Mouse (Mus musculus) forebrain, embryonic 12.5 days (tissue): ENCODE data around the gene Odc1. TPM values are rescaled to one million over a fixed set of nuclear protein-coding genes. Genes with fewer than 3 reads are reported as not detected.

Source experiments
- ATAC-seq: fragments of 200-750 bp; cut with Nextera tagmentation; 2 replicates; pipeline ENCODE4 v1.8.0; 2017; ENCODE audit warnings: moderate TSS enrichment; ENCODE audit not compliant: low FRiP score
- H3K27ac ChIP-seq: fragments of 300-500 bp; sonication (generic); 2 replicates; pipeline ENCODE4 v1.5.1; 2016; ENCODE audit warnings: mild to moderate bottlenecking
- H3K27me3 ChIP-seq: fragments of 300-500 bp; sonication (generic); 2 replicates; pipeline ENCODE4 v1.6.1; 2016; ENCODE audit warnings: mild to moderate bottlenecking
- H3K36me3 ChIP-seq: fragments of 300-500 bp; sonication (generic); replicated peaks from 2 replicates; pipeline ENCODE4 v1.6.1; 2016; ENCODE audit warnings: mild to moderate bottlenecking
- H3K4me1 ChIP-seq: fragments of 300-500 bp; sonication (generic); 2 replicates; pipeline ENCODE4 v1.6.1; 2016
- H3K4me2 ChIP-seq: fragments of 300-500 bp; sonication (generic); 2 replicates; pipeline ENCODE4 v1.6.1; 2016; ENCODE audit warnings: mild to moderate bottlenecking, moderate library complexity
- H3K4me3 ChIP-seq: fragments of 300-500 bp; sonication (generic); replicated peaks from 2 replicates; pipeline ENCODE4 v1.5.1; 2016; ENCODE audit warnings: mild to moderate bottlenecking
- H3K9ac ChIP-seq: fragments of 300-500 bp; sonication (generic); 2 replicates; pipeline ENCODE4 v1.6.1; 2016; ENCODE audit warnings: mild to moderate bottlenecking
- H3K9me3 ChIP-seq: fragments of 300-500 bp; sonication (generic); 2 replicates; pipeline ENCODE4 v1.6.1; 2016
- WGBS: fragments of 180-500 bp; shearing (Covaris S2); methylation state at CpG from one replicate; pipeline ENCODE4 v1.1.7; 2016; 5-methylcytosine and 5-hydroxymethylcytosine counted together
- polyA plus RNA-seq: library from polyadenylated mRNA; unstranded; fragments of >200 nt; fragmentation: Nextera tagmentation; extraction: Ambion mirVana; gene quantifications from 2 replicates; pipeline ENCODE4 v1.2.1, GENCODE M21; 2016

Odc1 gene
- 291 and 318 TPM in 2 replicates for polyA plus RNA-seq

GRCm38 (mm10) chr12:17544209-17545106, at the start of gene Odc1:
Odc1 (plus strand) TSS chr12:17544794.
- Histone ChIP-seq H3K9ac (peak within 1 kb of the TSS; percentile 85), H3K27me3 (no peaks in the 10 kb centered on the region), H3K36me3 (peaks cover 26% of the 10 kb centered on the region), H3K4me3 (peak within 1 kb of the TSS; percentile 87), H3K4me1 (peaks cover 16% of the 10 kb centered on the region), H3K4me2 (peak within 1 kb of the TSS; percentile 66), H3K9me3 (no peaks in the 10 kb centered on the region), H3K27ac (peak within 1 kb of the TSS; percentile 93)
- WGBS, result under 1% methylated on average over 74 of the region's 98 CpGs
- peak; percentile 97 for ATAC-seq

- Histone ChIP-seq H3K36me3 (no peaks in the 10 kb centered on the region), H3K4me1 (peaks cover 10% of the 10 kb centered on the region), H3K27ac (no peak overlapping the region), H3K4me3 (no peak overlapping the region), H3K27me3 (no peaks in the 10 kb centered on the region), H3K4me2 (no peak overlapping the region), H3K9me3 (no peaks in the 10 kb centered on the region), H3K9ac (no peak overlapping the region)
- no peak for ATAC-seq
- WGBS, result 63% methylated on average over 4 of the region's 4 CpGs
Observed at GRCm38 (mm10) chr12:17494809-17495208, 49.8 kb upstream of the Odc1 start.

DNA sequence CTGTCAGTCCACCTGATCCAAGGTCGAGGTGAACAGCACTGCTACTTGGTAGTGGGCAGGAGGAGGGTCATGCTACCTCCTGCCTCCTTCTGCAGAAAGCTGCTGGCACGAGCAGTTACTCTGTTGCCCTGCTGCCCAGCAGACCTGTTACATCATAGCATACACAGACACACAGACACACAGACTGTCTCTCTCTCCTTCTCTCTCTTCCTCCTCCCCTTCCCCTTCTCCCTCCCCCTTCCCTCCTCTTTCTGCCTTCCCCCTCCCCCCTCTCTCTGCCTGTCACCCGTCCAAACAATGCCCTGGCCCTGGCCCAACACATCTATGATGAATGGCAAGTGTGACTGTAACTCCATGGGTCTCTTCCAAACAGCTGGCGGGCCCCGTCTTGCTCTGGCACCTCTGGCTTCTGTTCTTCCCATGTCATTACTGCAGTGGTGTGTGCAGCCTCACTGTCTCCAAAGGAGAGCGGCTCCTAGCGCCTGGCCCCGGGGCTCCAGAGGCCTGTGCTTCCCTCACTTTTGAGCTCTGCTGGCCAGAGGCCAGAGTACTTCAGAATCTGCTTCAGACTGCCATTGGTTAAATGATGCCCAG, 48.6 kb upstream of the Odc1 start:
- H3K4me2 ChIP-seq, result no peak overlapping the region
- no peaks in the 10 kb centered on the region for H3K27me3 ChIP-seq
- no peak overlapping the region for H3K27ac ChIP-seq
- no peak overlapping the region for H3K9ac ChIP-seq
- H3K9me3 ChIP-seq, result no peaks in the 10 kb centered on the region
- 28% methylated on average over 8 of the region's 8 CpGs for WGBS
- H3K4me1 ChIP-seq, result peaks cover 10% of the 10 kb centered on the region
- ATAC-seq, result peak; percentile 49; the same call in 1 of the 2 replicates
- H3K36me3 ChIP-seq, result no peaks in the 10 kb centered on the region
- H3K4me3 ChIP-seq, result no peak overlapping the region

GRCm38 (mm10) chr12:17505620-17506074, 38.9 kb upstream of the Odc1 start:
- Histone ChIP-seq H3K9me3 (no peaks in the 10 kb centered on the region), H3K27ac (no peak overlapping the region), H3K36me3 (no peaks in the 10 kb centered on the region), H3K9ac (no peak overlapping the region), H3K4me2 (no peak overlapping the region), H3K27me3 (no peaks in the 10 kb centered on the region), H3K4me3 (no peak overlapping the region), H3K4me1 (0 out of 2 replicates have a peak, but pooled peaks cover 4% of the 10 kb centered on the region)
- WGBS, result 39% methylated on average over 2 of the region's 2 CpGs
- no peak for ATAC-seq

DNA sequence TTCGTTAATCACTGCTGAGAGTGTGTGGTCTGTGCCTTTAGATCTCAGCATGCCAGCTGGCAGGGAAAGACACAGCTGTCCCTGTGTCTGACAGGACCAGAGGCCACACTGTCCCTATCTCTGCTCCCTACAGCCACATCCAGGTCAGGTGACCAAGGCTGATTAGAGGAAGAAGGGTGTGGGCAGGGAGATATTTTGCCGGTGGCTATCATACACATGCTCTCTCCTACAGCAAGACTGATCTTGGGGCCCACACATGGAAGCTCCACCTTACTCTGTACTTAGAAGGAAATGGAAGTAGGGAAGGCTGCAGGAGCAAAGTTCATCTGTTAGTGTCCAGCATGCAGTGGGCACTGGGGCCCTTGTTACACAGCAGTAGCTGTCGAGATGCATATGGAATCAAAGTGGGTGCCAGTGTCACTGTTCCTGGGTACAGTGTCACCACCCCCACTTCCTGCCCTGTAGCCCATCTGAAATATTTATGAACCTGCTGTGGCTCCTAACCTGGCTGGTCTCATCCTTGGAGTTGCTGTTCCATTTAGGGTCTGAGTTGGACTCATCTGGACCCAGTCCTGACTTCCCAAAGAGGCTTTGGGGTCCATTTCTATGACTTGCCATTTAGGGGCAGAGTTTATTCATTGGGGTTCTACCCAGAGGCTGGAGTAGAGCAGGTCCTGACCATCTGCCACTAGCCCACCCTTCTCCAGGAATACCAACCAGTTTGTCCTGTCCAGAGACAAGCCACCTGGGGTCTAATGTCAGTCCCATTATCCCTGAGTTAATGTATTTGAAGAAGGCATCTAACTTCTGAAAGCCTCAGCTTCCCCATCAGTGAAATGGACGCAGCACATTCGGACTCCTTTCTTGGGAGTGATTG, 38.2 kb upstream of the Odc1 start:
- Histone ChIP-seq H3K27me3 (no peaks in the 10 kb centered on the region), H3K9me3 (no peaks in the 10 kb centered on the region), H3K27ac (no peak overlapping the region), H3K4me3 (no peak overlapping the region), H3K9ac (no peak overlapping the region), H3K4me1 (0 out of 2 replicates have a peak, but pooled peaks cover 4% of the 10 kb centered on the region), H3K4me2 (no peak overlapping the region), H3K36me3 (no peaks in the 10 kb centered on the region)
- no peak for ATAC-seq
- WGBS, result 69% methylated on average over 5 of the region's 5 CpGs

DNA sequence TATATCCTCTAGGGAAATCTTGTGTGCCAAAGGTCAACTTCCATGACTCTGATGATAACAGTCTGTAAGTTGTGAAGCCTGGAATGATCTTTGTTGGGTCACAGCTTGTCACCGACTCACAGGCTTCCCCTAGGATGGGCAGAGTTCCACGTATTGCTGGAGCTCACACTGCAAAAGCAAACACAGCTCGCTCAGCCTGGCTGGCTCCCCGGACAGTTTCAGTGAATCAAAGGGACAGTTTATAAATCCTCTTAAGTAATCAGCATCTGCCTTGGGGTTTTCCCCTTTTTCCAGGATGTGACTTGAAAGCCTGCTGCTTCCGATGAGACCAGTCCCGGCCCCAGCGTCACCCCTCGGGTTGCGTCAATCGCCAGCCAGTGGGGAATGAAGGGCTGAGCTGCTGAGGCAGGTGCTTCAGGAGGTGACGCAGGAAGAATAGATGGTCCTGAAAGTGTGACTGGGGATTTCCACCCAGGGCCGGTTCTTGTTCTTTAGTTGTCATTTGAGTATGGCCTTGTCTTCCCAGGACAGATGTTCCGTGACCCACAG, 37.5 kb upstream of the Odc1 start:
- no peak overlapping the region for H3K4me3 ChIP-seq
- 66% methylated on average over 13 of the region's 13 CpGs for WGBS
- H3K27me3 ChIP-seq, result no peaks in the 10 kb centered on the region
- no peak for ATAC-seq
- H3K9ac ChIP-seq, result no peak overlapping the region
- H3K36me3 ChIP-seq, result no peaks in the 10 kb centered on the region
- 0 out of 2 replicates have a peak, but pooled peaks cover 4% of the 10 kb centered on the region for H3K4me1 ChIP-seq
- no peak overlapping the region for H3K27ac ChIP-seq
- no peaks in the 10 kb centered on the region for H3K9me3 ChIP-seq
- H3K4me2 ChIP-seq, result no peak overlapping the region

DNA sequence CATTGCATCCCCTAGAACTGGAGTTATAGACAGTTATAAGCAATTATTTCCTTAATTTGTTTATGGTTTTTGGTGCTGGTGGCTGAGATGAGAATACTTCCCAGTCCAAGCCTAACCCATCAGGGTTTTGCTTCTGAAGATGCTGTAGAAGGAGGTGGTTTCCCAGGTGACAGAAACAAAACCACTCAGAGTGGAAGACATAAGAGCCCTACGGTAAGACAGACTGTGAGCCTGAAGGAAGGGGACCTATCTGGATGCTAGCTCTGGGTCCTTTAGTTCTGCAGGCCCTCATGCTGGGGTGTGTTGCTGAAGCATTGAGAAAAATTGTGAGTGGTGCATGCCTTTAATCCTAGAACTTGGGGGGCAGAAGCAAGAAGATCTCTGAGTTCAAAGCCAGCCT, 35.3 kb upstream of the Odc1 start:
- no peak for ATAC-seq
- H3K9me3 ChIP-seq, result no peaks in the 10 kb centered on the region
- no peak overlapping the region for H3K4me2 ChIP-seq
- no peaks in the 10 kb centered on the region for H3K36me3 ChIP-seq
- H3K27ac ChIP-seq, result no peak overlapping the region
- H3K27me3 ChIP-seq, result no peaks in the 10 kb centered on the region
- H3K4me1 ChIP-seq, result 0 out of 2 replicates have a peak, but pooled peaks cover 4% of the 10 kb centered on the region
- no peak overlapping the region for H3K4me3 ChIP-seq
- H3K9ac ChIP-seq, result no peak overlapping the region
- 80% methylated on average over 1 of the region's 1 CpGs for WGBS

- H3K9me3 ChIP-seq, result no peaks in the 10 kb centered on the region
- ATAC-seq, result no peak
Observed at GRCm38 (mm10) chr12:17510158-17510557, 34.4 kb upstream of the Odc1 start.

DNA sequence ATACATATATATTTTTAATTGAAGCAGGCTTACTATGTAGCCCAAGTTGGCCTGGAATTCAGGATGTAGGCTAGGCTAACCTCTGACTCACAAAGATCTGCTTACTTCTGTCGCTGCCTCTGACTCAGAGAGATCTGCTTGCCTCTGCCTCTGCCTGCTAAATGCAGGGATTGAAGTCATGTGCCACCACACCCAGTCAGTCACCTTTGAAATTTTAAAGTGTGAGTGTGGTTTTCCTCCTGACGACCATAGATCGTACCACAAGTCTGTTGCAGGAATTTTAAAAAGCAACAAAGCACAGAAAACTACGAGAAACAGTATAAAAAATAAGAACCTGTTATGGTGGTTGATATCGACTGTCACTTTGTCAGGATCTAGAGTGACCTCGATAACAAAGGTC, 33.6 kb upstream of the Odc1 start:
- H3K4me1 ChIP-seq, result 0 out of 2 replicates have a peak, but pooled peaks cover 4% of the 10 kb centered on the region
- no peak for ATAC-seq
- H3K4me3 ChIP-seq, result no peak overlapping the region
- H3K9me3 ChIP-seq, result no peaks in the 10 kb centered on the region
- no peak overlapping the region for H3K9ac ChIP-seq
- H3K4me2 ChIP-seq, result no peak overlapping the region
- H3K27ac ChIP-seq, result no peak overlapping the region
- no peaks in the 10 kb centered on the region for H3K27me3 ChIP-seq
- H3K36me3 ChIP-seq, result no peaks in the 10 kb centered on the region
- WGBS, result 89% methylated on average over 6 of the region's 6 CpGs

More at GRCm38 (mm10) chr12:17510158-17510557, 34.4 kb upstream of the Odc1 start:
- Histone ChIP-seq H3K27me3 (no peaks in the 10 kb centered on the region), H3K36me3 (no peaks in the 10 kb centered on the region), H3K27ac (no peak overlapping the region), H3K4me2 (no peak overlapping the region), H3K4me1 (0 out of 2 replicates have a peak, but pooled peaks cover 4% of the 10 kb centered on the region), H3K4me3 (no peak overlapping the region), H3K9ac (no peak overlapping the region)
- WGBS, result 42% methylated on average over 12 of the region's 12 CpGs

DNA sequence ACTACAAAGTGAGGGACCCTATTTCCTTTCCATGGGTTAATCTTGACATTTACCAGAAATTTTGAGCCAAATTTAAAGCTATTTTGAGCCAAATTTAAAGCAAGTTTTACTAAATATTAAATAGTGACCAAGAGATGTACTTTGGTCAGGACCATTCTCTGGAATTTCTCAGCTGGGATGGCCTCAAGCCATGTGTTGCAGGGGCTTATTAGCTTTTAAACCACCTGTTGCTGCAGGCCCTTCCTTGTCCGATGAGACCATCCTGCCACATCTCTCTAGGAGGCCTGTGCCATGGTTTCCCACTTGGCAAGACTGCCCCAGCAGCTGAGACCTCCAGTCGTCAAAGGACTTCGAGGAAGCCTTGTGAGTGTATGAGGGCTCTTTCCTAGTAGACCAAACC, 15.4 kb upstream of the Odc1 start:
- no peaks in the 10 kb centered on the region for H3K36me3 ChIP-seq
- no peaks in the 10 kb centered on the region for H3K9me3 ChIP-seq
- no peak overlapping the region for H3K4me3 ChIP-seq
- H3K4me1 ChIP-seq, result no peaks in the 10 kb centered on the region
- no peak overlapping the region for H3K4me2 ChIP-seq
- ATAC-seq, result no peak
- H3K27ac ChIP-seq, result no peak overlapping the region
- H3K9ac ChIP-seq, result no peak overlapping the region
- 90% methylated on average over 3 of the region's 3 CpGs for WGBS
- H3K27me3 ChIP-seq, result no peaks in the 10 kb centered on the region

DNA sequence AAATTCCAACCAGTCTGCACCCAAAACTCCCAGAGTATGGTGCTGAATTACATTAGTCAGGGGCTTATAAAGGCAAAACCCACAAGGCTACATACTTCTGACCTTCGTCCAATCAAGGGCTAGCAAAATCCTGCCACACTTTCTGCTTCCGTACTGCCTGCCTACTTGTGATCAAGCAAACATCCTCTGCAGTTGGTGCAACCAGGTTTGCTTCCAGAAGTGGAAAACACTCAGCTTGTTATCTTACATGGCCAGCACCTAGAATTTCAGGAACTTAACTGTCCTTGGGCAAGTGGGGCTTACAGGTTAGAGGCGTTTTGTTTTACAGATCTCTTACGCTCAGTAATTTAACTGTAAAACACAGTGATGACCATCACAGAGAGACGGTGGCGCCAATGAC, 14.9 kb upstream of the Odc1 start:
- H3K4me1 ChIP-seq, result no peaks in the 10 kb centered on the region
- 87% methylated on average over 6 of the region's 6 CpGs for WGBS
- H3K9me3 ChIP-seq, result no peaks in the 10 kb centered on the region
- H3K4me3 ChIP-seq, result no peak overlapping the region
- no peak overlapping the region for H3K4me2 ChIP-seq
- H3K27ac ChIP-seq, result no peak overlapping the region
- H3K27me3 ChIP-seq, result no peaks in the 10 kb centered on the region
- H3K9ac ChIP-seq, result no peak overlapping the region
- H3K36me3 ChIP-seq, result no peaks in the 10 kb centered on the region
- ATAC-seq, result no peak
